Mouse (Mus musculus) layer of hippocampus, adult 11-12 months (tissue): ENCODE measurements at regions not wholly inside any gene's neighbourhood (a gene's known extent, or its start where the extent isn't known, plus 50 kb on each side); places are given as distances from the start of the nearest gene placed in this dataset.

Experiments used
- DNase-seq: peaks from one replicate; pipeline ENCODE4 v3.0.0; 2022; ENCODE audit warnings: low spot score

GRCm38 (mm10) chr4:52666768-52667480 lies 70.8 kb downstream of the Toporsl start:
- DNase-seq, result no peak

GRCm38 (mm10) chr4:52709563-52709962 lies 104.8 kb upstream of the Olfr275 start:
- no peak for DNase-seq

GRCm38 (mm10) chr4:52726203-52726602 lies 88.2 kb upstream of the Olfr275 start:
- no peak for DNase-seq

- peak; percentile 83 for DNase-seq
Observed at GRCm38 (mm10) chr4:52726625-52727297, 87.6 kb upstream of the Olfr275 start.

GRCm38 (mm10) chr4:52733141-52733540 lies 81.3 kb upstream of the Olfr275 start:
- no peak for DNase-seq

- DNase-seq, result no peak
Observed at GRCm38 (mm10) chr4:52739543-52740474, 74.6 kb upstream of the Olfr275 start.

- DNase-seq, result no peak
Observed at GRCm38 (mm10) chr4:52752838-52753509, 61.4 kb upstream of the Olfr275 start.
